Mouse (Mus musculus): ENCODE data around the gene Cd300ld4.
"Not testable (repeated sequence)": the region's sequence is repeated elsewhere in the genome, so short reads cannot be mapped to it uniquely, and the experiment has no call there.

Cd300ld4 gene

GRCm38 (mm10) chr11:115026912-115027311 is at the start of gene Cd300ld4:
TSS of gene Cd300ld4 (minus strand) at chr11:115027012.
- not testable (repeated sequence) for DNase-seq (ENCODE audit: low spot score)

GRCm38 (mm10) chr11:115075859-115076258 is 49.0 kb upstream of the Cd300ld4 start:
- peak; percentile 75 for DNase-seq (ENCODE audit: low spot score)

- peak; percentile 35 for DNase-seq (ENCODE audit: low spot score)
Observed at GRCm38 (mm10) chr11:115075407-115075806, 48.6 kb upstream of the Cd300ld4 start.

GRCm38 (mm10) chr11:115073002-115073401 is 46.2 kb upstream of the Cd300ld4 start:
- no peak for DNase-seq (ENCODE audit: low spot score)

- peak; percentile 27 for DNase-seq (ENCODE audit: low spot score)
Observed at GRCm38 (mm10) chr11:115071631-115072294, 45.0 kb upstream of the Cd300ld4 start.

GRCm38 (mm10) chr11:115071015-115071551 is 44.3 kb upstream of the Cd300ld4 start:
- DNase-seq (ENCODE audit: low spot score), result peak; percentile 54

GRCm38 (mm10) chr11:115066768-115067167 is 40.0 kb upstream of the Cd300ld4 start:
- DNase-seq (ENCODE audit: low spot score), result no peak

GRCm38 (mm10) chr11:115062077-115062476 is 35.3 kb upstream of the Cd300ld4 start, which contains the start of gene Cd300e:
TSS of gene Cd300e (minus strand) at chr11:115062177.
- no peak for DNase-seq (ENCODE audit: low spot score)

GRCm38 (mm10) chr11:115059797-115060196 is 33.0 kb upstream of the Cd300ld4 start:
- DNase-seq (ENCODE audit: low spot score), result no peak

- no peak for DNase-seq (ENCODE audit: low spot score)
Observed at GRCm38 (mm10) chr11:115058701-115059100, 31.9 kb upstream of the Cd300ld4 start.

- DNase-seq (ENCODE audit: low spot score), result no peak
Observed at GRCm38 (mm10) chr11:115054537-115054936, 27.7 kb upstream of the Cd300ld4 start.

GRCm38 (mm10) chr11:115052991-115053390 is 26.2 kb upstream of the Cd300ld4 start:
- DNase-seq (ENCODE audit: low spot score), result no peak

GRCm38 (mm10) chr11:115052206-115052605 is 25.4 kb upstream of the Cd300ld4 start:
- DNase-seq (ENCODE audit: low spot score), result peak; percentile 53

- DNase-seq (ENCODE audit: low spot score), result no peak
Observed at GRCm38 (mm10) chr11:115049282-115049895, 22.6 kb upstream of the Cd300ld4 start.

- no peak for DNase-seq (ENCODE audit: low spot score)
Observed at GRCm38 (mm10) chr11:115048259-115048658, 21.4 kb upstream of the Cd300ld4 start, which contains the start of gene Cd300ld3. TSS of gene Cd300ld3 (minus strand) at chr11:115048409.

- not testable (repeated sequence) for DNase-seq (ENCODE audit: low spot score)
Observed at GRCm38 (mm10) chr11:115037669-115038068, 10.9 kb upstream of the Cd300ld4 start, which contains the start of gene Cd300ld5. TSS of gene Cd300ld5 (minus strand) at chr11:115037769.

- not testable (repeated sequence) for DNase-seq (ENCODE audit: low spot score)
Observed at GRCm38 (mm10) chr11:115016093-115016492, 10.7 kb downstream of the Cd300ld4 start, which contains the start of gene Cd300ld2. TSS of gene Cd300ld2 (minus strand) at chr11:115016193.

- no peak for DNase-seq (ENCODE audit: low spot score)
Observed at GRCm38 (mm10) chr11:115004070-115004469, 22.7 kb downstream of the Cd300ld4 start.

- DNase-seq (ENCODE audit: low spot score), result no peak
Observed at GRCm38 (mm10) chr11:115001474-115002040, 25.3 kb downstream of the Cd300ld4 start, which contains the start of gene Cd300c2. TSS of gene Cd300c2 (minus strand) at chr11:115001880.

- DNase-seq (ENCODE audit: low spot score), result no peak
Observed at GRCm38 (mm10) chr11:114989793-114990192, 37.0 kb downstream of the Cd300ld4 start, which contains the start of gene Cd300ld. TSS of gene Cd300ld (minus strand) at chr11:114989922.

GRCm38 (mm10) chr11:114981866-114982265 is 44.9 kb downstream of the Cd300ld4 start:
- DNase-seq (ENCODE audit: low spot score), result no peak

- DNase-seq (ENCODE audit: low spot score), result no peak
Observed at GRCm38 (mm10) chr11:114972726-114973125, 54.1 kb downstream of the Cd300ld4 start.

All from yolk sac, embryonic 10.5 days (tissue).